Mouse (Mus musculus) liver, postnatal 0 days (tissue): ENCODE measurements around the gene Ldah.

Experiments
- CTCF ChIP-seq: sonication (generic); IDR thresholded peaks from 2 replicates; pipeline ENCODE4 v1.5.1; 2016; ENCODE audit warnings: antibody characterized with exemption, low read depth
- EP300 ChIP-seq: IDR thresholded peaks from 2 replicates; pipeline ENCODE4 v1.6.1; 2016; ENCODE audit warnings: antibody characterized with exemption, low read depth, mild to moderate bottlenecking

GRCm38 (mm10) chr12:8305258-8305657, 97.4 kb downstream of the Ldah start:
- TF ChIP-seq EP300, result no peak
- TF ChIP-seq CTCF, result no peak
